Mouse (Mus musculus): Measurements from ENCODE around the gene Olfr173.
A peak's percentile ranks its signal among the peaks of the same experiment; 100 is the strongest.

Gene Olfr173

DNA sequence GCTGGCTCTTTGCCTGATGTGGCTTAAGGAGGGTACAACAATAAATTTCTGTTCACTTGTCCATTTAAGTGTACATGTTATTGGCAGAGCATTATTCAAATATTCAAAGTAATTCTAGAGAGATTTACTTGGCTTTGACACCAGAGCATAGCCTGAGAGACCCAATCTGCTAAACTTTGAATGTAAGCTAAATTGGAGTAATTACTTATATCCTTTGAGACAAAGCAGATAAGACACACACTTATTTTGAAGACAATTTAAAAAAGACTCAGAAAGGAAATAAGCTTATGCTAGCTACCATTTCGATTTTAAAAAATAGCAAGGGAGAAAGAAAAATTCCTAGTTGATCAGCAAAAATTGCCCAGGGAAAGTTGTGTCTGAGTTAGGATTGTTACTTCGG is at the start of gene Olfr173:
Olfr173 (minus strand) TSS at position 101 of the 400 bp plus-strand sequence.
- DNase-seq (ENCODE audit: low read depth, low spot score) = no peak

DNA sequence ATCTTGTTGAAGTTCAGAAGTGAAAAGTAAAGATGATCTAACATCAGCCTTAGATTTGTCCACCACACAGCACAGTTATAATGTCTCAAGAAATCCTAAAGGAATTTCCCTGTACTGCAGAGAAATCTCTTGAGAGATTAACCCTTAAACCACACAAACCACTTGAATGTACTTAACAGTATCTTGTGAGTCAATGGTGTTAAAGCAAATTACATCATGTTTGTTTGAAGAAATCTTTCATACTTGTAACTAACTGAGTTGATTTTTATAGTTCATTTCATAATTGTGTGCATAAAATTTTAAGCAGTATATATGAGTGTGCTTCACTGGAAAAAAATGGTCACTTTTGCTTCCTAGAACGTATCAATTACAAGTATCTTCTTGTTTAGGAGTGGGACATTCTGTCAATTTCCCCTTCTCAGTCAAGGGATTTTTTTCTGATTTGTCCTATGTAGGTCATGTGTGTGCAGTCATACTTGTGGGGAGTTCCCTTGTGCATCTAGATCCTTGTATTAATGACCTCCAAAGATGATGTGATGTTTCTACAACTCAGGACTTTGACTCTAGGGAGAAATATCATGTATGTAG is 26.8 kb upstream of the Olfr173 start, which contains the start of gene Olfr175-ps1:
Olfr175-ps1 (minus strand) TSS at position 51 of the 588 bp plus-strand sequence.
- DNase-seq (ENCODE audit: low read depth, low spot score) = no peak

DNA sequence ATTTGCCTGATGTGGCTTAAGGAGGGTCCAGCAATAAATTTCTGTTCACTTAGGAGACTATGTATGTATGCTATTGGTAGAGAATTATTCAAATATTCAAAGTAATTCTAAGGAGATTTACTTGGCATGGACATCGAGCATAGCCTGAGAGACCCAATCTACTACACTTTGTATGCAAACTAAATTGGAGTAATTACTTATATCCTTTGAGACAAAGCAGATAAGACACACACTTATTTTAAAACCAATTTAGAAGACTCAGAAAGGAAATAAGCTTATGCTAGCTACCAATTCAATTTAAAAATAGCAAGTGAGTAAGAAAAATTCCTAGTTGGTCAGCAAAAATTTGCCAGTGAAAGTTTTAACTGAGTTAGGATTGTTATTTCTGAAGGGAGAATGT is 37.0 kb downstream of the Olfr173 start, which contains the start of gene Olfr172:
Olfr172 (minus strand) TSS at position 101 of the 400 bp plus-strand sequence.
- no peak for DNase-seq (ENCODE audit: low read depth, low spot score)

DNA sequence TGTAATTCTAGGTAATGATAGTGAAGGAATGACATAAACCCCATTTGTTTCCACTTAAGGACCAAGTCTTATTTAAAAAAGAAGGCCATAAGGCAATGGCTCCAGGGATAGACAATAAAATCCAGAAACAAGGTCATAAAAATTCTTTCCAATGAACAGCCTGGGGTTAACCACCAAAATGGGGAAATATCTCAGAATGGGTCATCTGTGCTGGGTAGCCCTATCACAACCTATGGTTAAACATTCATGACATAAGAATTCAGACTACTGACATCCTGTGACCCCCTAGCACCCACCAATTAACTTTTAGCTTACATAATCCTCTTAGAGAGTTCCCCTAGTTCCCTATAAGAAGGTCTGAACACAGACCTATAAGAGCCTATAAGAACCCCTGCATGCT is 43.9 kb downstream of the Olfr173 start:
- no peak for DNase-seq (ENCODE audit: low read depth, low spot score)

DNA sequence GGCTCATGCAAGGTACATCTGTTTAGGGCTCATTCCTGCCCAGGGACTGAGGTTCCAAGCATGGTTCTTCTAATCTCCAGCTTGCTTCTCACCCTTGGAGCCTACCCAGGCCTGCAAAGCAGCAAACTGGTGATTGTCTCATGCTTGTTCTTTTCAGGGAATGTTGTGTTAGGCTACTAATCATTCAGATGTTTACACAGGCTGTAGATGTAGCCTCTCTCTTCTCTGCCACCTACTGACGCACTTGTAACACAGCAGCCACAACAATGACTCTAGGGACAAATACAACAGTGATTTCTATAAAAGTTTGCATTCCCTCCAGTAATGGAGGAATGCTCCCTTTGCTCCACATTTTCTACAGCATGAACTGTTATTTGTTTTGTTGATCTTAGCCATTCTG is 48.8 kb downstream of the Olfr173 start:
- DNase-seq (ENCODE audit: low read depth, low spot score) = peak; percentile 12

DNA sequence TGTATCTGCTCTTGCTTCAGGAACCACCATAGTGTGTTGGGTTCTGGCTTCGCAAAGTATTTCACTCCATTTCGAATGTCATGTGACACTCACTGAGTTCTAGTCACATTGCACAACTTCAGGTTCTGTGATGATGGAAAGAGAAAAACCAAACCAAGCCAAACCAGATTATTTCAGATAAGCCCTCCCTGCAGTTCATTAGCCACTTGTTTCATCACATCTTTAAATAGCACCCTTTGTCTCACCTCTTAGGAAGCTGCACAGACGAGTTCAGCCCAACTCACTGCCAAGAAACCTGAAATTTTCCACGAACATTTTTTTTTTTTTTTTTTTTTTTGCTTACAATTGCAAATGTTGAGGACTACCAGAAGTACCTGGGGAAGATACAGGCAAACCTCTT is 53.4 kb downstream of the Olfr173 start:
- DNase-seq (ENCODE audit: low read depth, low spot score) = no peak

Data from CD4-positive helper T cell, adult 2 months (primary cell).